Mouse (Mus musculus) frontal cortex, postnatal 36 days (tissue): ENCODE results near the gene Lrrc27.

Experiments used
- DNase-seq, 2 experiments: peaks; one replicate each; pipeline ENCODE4 v3.0.0; 2022; ENCODE audit warnings: low spot score in 2 of 2

Lrrc27 gene

GRCm38 (mm10) chr7:139214160-139214559 lies 1.4 kb downstream of the Lrrc27 start:
- DNase-seq: no peak

- no peak for DNase-seq
These were observed 2.0 kb downstream of the Lrrc27 start for GRCm38 (mm10) chr7:139214596-139215340.

- no peak for DNase-seq
These were observed 2.7 kb downstream of the Lrrc27 start for GRCm38 (mm10) chr7:139215516-139215915.

DNA sequence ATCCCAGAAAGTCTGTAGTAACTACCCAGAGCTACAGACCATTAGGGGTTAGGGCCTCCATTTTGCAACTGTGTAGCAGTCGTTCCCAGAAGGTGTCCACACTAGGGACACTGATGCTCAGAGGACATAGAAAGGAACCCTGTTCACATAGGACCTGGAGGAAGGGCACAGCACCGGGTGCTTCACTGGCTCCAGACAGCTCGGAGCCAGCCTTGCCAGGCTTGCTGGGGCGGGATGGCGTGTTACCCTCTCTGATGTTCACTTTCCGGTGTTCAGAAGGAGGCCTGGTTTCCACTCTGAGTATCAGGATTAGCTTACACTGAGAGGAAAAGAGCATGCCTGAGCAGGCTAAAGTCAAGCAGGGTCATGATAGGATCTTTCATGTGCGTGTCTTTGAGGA lies 3.2 kb downstream of the Lrrc27 start:
- no peak for DNase-seq

DNA sequence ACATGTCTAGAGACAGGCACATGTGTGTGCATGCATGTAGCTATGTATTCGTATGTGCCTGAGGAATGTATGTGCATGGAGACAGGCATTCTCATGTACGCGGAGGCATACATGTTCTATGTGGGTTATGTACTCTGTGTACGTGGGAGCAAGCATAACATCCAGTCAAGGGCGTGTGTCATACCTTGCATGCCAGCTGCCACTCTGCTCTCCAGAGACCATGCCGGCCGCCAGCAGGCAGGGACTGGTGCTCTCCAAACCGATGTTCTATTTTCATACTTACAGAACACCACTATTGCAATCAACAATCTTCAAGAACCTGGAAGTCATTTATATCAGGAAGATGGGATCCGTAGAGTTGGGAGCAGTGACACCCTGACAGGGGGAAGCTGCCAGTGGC lies 3.7 kb downstream of the Lrrc27 start:
- DNase-seq: no peak

GRCm38 (mm10) chr7:139217046-139217445 lies 4.3 kb downstream of the Lrrc27 start:
- no peak for DNase-seq

DNA sequence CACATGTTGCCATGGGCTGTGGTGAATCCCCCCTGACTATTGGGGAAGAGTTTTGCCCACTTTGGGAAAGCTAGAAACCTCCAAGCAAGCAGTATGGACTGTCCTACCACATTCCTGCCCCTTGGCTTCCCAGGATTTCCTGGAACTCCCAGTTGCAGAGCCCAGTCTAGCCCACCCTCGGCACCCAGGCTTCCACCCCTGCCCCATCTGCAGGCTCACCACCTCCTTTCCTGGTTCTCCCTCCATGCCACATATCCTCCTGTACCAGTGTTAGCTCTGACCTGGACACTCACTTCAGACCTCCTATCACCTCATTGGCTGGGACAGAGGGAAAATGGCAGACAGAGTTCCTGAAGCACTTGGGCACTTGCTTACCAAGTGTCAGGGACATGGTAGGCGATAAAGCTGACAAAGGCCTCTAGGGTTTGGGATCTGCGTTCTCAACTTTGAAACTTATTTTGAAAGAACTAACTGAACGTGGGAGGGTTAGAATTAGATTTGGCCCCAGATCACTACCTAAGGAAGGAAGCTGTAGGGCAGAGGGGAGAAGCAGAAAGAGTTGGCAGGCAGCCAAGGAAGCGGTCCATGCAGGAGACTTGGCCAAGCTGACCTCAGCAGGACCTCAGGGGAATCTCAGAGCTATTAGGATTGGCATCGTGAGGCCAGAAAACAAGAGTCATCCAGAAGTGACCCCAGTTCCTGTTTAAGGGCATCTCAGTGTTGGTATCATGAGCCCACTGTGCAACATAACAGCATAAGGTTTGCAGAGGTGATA lies 6.0 kb downstream of the Lrrc27 start:
- DNase-seq: no peak

GRCm38 (mm10) chr7:139219486-139219885 lies 6.7 kb downstream of the Lrrc27 start:
- no peak for DNase-seq

DNA sequence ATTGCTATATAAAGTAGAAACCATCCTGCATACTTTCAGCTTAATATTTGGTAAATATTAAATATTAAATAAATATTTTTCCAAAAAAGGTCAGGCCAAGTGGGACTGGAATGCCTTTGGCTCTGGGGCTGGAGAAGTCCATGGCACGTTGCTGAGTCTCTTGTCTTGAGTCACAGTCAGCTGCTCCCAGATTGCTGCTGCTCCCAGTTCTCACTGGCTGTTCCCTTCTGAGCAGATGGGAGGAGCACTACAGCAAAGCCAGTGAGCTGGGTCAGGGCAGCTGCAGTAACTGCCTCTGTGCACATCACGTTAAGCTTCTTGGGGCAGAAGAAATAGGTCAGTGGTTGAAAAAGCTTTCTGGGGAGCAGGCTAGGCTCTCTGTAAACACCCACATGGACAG lies 7.5 kb downstream of the Lrrc27 start:
- DNase-seq: peak in 1 of 2 experiments; percentile 28

- peak in 1 of 2 experiments; percentile 52 for DNase-seq
These were observed 8.3 kb downstream of the Lrrc27 start for GRCm38 (mm10) chr7:139221072-139221471.

DNA sequence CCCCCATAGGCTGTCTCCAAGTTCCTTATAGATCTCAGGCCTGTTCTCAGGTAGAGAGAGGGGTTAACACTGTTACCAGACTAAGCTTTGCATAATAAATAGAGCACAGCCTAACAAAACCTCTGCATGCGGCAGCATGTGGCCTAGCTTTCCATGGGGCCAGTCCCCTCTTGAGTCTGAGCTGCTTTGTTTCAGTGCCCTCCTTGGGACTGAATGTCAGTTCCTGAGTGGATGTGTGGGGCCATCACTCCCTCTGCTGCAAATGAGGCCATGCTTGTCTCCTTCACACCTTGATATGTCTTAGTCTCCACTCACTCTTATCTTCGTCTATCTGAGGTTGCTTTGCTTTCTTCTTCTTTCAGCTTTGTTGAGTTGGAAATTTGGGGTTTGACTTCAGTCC lies 9.1 kb downstream of the Lrrc27 start:
- no peak for DNase-seq

- no peak for DNase-seq
These were observed 9.6 kb downstream of the Lrrc27 start for GRCm38 (mm10) chr7:139222341-139222740.

GRCm38 (mm10) chr7:139224070-139224469 lies 11.3 kb downstream of the Lrrc27 start:
- no peak for DNase-seq

- DNase-seq: no peak
These were observed 11.9 kb downstream of the Lrrc27 start for GRCm38 (mm10) chr7:139224725-139225124.

DNA sequence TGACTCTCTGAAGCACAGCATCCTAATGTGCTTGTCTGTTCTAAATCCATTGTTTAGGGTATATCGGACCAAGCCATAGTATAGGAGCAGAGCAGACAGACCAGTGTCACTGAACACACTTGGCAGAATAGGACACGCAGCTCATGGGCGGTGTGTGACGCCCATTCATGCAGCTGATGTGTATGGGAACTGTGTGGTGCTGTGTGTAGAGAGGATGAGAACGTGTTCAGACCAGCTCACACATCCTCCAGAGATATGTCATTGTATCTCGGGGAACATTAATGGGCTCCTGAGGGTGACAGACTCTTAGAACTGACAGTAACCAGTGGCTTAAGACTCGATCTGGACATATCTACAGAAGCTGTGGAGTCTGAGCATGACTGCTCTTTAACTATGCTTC lies 13.6 kb downstream of the Lrrc27 start:
- no peak for DNase-seq

- DNase-seq: no peak
These were observed 15.8 kb downstream of the Lrrc27 start for GRCm38 (mm10) chr7:139228447-139229171.

DNA sequence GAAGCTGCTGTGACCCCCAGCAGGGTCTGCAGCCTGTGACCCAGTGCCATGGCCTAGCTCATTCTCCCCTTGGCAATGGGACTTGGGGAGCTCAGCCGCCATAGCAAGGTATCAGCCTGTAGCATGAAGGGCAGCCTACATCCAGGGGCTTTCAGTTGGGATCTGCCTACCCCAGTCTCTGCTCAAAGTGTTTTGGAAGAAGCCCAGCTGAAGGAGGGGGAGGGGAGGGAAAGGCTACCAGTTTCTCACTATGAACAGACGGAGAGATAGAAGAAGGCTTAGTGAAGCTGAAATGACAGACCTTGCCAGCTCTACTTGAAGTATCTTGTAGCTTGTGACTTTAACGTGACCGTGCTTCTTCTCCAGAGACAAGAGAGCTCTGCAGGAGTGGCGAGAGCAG lies 17.0 kb downstream of the Lrrc27 start:
- DNase-seq: no peak

- no peak for DNase-seq
These were observed 17.5 kb downstream of the Lrrc27 start for GRCm38 (mm10) chr7:139230241-139230640.

DNA sequence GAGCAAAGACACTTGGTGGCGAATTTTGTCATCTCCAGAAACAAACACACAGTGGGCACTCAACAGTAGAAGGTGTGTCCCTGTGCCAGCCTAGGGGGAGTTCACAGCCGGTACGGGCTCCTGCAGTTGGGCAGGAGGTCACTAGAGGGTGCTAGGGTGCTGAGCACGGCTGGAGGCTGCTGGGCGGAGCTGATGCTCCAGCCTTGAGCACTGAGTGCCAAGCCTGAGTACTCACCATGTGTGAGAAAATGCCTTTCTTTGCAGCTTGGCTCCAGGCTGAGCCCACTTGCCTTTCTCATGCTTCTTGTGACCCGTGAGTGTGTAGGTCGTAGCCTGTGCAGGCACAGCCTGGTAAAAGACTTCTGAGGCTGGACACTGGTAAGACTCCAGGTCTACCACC lies 20.9 kb downstream of the Lrrc27 start:
- peak; percentile 87 to 89 for DNase-seq

- no peak for DNase-seq
These were observed 21.8 kb downstream of the Lrrc27 start for GRCm38 (mm10) chr7:139234426-139235188.

DNA sequence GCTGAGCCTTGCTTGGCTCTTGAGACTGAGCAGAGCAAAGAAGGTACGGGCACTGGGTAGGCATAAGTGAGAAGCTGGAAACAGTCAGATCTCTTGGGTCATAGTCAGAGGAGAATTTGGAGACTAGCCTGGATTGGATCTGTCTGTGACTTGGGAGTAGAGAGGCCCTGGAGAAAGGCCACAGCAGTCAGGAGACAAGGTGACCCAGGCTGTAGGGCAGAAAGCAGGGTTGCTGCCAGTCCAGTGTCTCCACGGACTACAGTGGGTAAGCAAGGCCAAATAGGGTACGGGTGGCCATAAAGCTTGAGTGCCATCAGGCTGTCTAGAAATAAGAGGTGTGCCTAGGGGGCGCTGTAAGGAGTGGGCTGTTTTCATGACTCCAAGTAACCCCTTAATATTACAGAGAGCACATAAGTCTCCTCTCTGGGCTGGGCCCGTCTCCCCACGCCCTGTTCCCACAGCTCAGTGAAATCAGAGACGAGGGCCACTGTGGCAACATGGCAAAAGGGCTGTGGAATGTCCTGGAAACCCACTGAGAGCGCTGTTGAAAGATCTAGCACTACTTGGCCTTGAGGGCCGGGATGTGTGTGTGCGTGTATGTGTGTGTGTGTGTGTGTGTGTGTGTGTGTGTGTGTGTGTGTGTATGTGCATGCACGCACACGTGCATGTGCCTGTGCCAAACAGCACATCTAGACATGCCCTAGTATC lies 23.0 kb downstream of the Lrrc27 start:
- DNase-seq: no peak
